Mouse (Mus musculus) adrenal gland, adult 2 months (tissue): Measurements from ENCODE around the gene Cldn22. TPM values are rescaled to one million over a fixed set of nuclear protein-coding genes. Genes with fewer than 3 reads are reported as not detected.

Source experiments
- DNase-seq: peaks from one replicate; pipeline ENCODE4 v3.0.0; 2021
- polyA plus RNA-seq: library from polyadenylated mRNA; depleted of rRNA; stranded (reverse); fragments of >200 nt; gene quantifications from 2 replicates; pipeline ENCODE4 v1.2.3, GENCODE M21; 2012; rRNA removed
- total RNA-seq, 2 experiments: library from RNA; stranded (reverse); gene quantifications; 2 replicates each; pipeline ENCODE4 v1.2.3; 2021

The Cldn22 gene
- total and polyA plus RNA-seq, 3 experiments: 1.8 to 3.6 (median 2.9) TPM

- peak; percentile 64 for DNase-seq
Measured at GRCm38 (mm10) chr8:47832616-47833015, 8.3 kb downstream of the Cldn22 start.

- no peak for DNase-seq
Measured at GRCm38 (mm10) chr8:47833944-47834343, 9.7 kb downstream of the Cldn22 start.

GRCm38 (mm10) chr8:47843063-47843462 is 18.8 kb downstream of the Cldn22 start:
- no peak for DNase-seq

- DNase-seq: no peak
Measured at GRCm38 (mm10) chr8:47843651-47844050, 19.4 kb downstream of the Cldn22 start.

- peak; percentile 65 for DNase-seq
Measured at GRCm38 (mm10) chr8:47845956-47846355, 21.7 kb downstream of the Cldn22 start.

GRCm38 (mm10) chr8:47847161-47847560 is 22.9 kb downstream of the Cldn22 start:
- no peak for DNase-seq

GRCm38 (mm10) chr8:47847931-47848330 is 23.6 kb downstream of the Cldn22 start:
- DNase-seq: no peak

- no peak for DNase-seq
Measured at GRCm38 (mm10) chr8:47849842-47850241, 25.6 kb downstream of the Cldn22 start.

- peak; percentile 30 for DNase-seq
Measured at GRCm38 (mm10) chr8:47851824-47852502, 27.7 kb downstream of the Cldn22 start.

GRCm38 (mm10) chr8:47852737-47853136 is 28.5 kb downstream of the Cldn22 start:
- no peak for DNase-seq

- DNase-seq: no peak
Measured at GRCm38 (mm10) chr8:47853356-47853755, 29.1 kb downstream of the Cldn22 start.

GRCm38 (mm10) chr8:47859259-47859658 is 35.0 kb downstream of the Cldn22 start:
- DNase-seq: no peak

GRCm38 (mm10) chr8:47866568-47866967 is 42.3 kb downstream of the Cldn22 start:
- DNase-seq: no peak

- DNase-seq: peak; percentile 80
Measured at GRCm38 (mm10) chr8:47867067-47867466, 42.8 kb downstream of the Cldn22 start.

- DNase-seq: peak; percentile 34
Measured at GRCm38 (mm10) chr8:47872361-47873107, 48.3 kb downstream of the Cldn22 start.

- no peak for DNase-seq
Measured at GRCm38 (mm10) chr8:47874497-47875178, 50.4 kb downstream of the Cldn22 start.

Other genes starting within 250 kb of the Cldn22 start
- 10 to 100 TPM; 20.0 to 24.9 TPM for gene Ing2, start 148.9 kb upstream of the Cldn22 start, total RNA-seq
- 1.7 and 1.9 TPM in 2 replicates for gene Ing2, start 148.9 kb upstream of the Cldn22 start, polyA plus RNA-seq
- 10 to 100 TPM; 11.0 to 12.9 TPM for gene Cdkn2aip, start 110.5 kb upstream of the Cldn22 start, total RNA-seq
- gene Cdkn2aip, start 110.5 kb upstream of the Cldn22 start, polyA plus RNA-seq: 26.0 and 38.1 TPM in 2 replicates
- not detected for gene Cldn24, start 2.3 kb upstream of the Cldn22 start, total RNA-seq
- gene Cldn24, start 2.3 kb upstream of the Cldn22 start, polyA plus RNA-seq: not detected in 2 replicates
- gene Wwc2, start 166.4 kb downstream of the Cldn22 start, total RNA-seq: 10 to 100 TPM; 21.9 to 25.7 TPM
- 13.0 and 13.1 TPM in 2 replicates for gene Wwc2, start 166.4 kb downstream of the Cldn22 start, polyA plus RNA-seq